Mouse (Mus musculus) embryonic facial prominence, embryonic 14.5 days (tissue): Measurements from ENCODE around the gene Trpc6. TPM values are rescaled to one million over a fixed set of nuclear protein-coding genes. Genes with fewer than 3 reads are reported as not detected.

ENCODE experiments used
- ATAC-seq: fragments of 200-750 bp; cut with Nextera tagmentation; 2 replicates; pipeline ENCODE4 v1.8.0; 2017; ENCODE audit warnings: low read depth, moderate number of reproducible peaks, moderate TSS enrichment
- DNase-seq: peaks from one replicate; pipeline ENCODE4 v3.0.0-alpha.2; 2015; ENCODE audit warnings: low spot score
- H3K27ac ChIP-seq: fragments of 300-500 bp; sonication (generic); replicated peaks from 2 replicates; pipeline ENCODE4 v1.5.1; 2014; ENCODE audit warnings: low read depth, mild to moderate bottlenecking, low read length, moderate library complexity
- H3K27me3 ChIP-seq: fragments of 300-500 bp; sonication (generic); replicated peaks from 2 replicates; pipeline ENCODE4 v1.6.1; 2014; ENCODE audit warnings: low read length; ENCODE audit not compliant: control insufficient read depth, insufficient read depth
- H3K36me3 ChIP-seq: fragments of 300-500 bp; sonication (generic); 2 replicates; pipeline ENCODE4 v1.6.1; 2014; ENCODE audit warnings: low read length, mixed read lengths; ENCODE audit not compliant: control insufficient read depth, insufficient read depth
- H3K4me1 ChIP-seq: fragments of 300-500 bp; sonication (generic); 2 replicates; pipeline ENCODE4 v1.6.1; 2014; ENCODE audit warnings: antibody characterized with exemption, low read length; ENCODE audit not compliant: control insufficient read depth, insufficient read depth
- H3K4me2 ChIP-seq: fragments of 300-500 bp; sonication (generic); 2 replicates; pipeline ENCODE4 v1.6.1; 2014; ENCODE audit warnings: low read depth, mild to moderate bottlenecking, low read length, moderate library complexity, mixed read lengths
- H3K4me3 ChIP-seq: fragments of 300-500 bp; sonication (generic); 2 replicates; pipeline ENCODE4 v1.5.1; 2014; ENCODE audit warnings: low read depth, mild to moderate bottlenecking, low read length
- H3K9ac ChIP-seq: fragments of 300-500 bp; sonication (generic); 2 replicates; pipeline ENCODE4 v1.6.1; 2014; ENCODE audit warnings: low read depth, mild to moderate bottlenecking, low read length, moderate library complexity, mixed read lengths
- H3K9me3 ChIP-seq: fragments of 300-500 bp; sonication (generic); 2 replicates; pipeline ENCODE4 v1.6.1; 2016; ENCODE audit warnings: low read length; ENCODE audit not compliant: control insufficient read depth
- WGBS: fragments of 180-500 bp; shearing (Covaris S2); extraction: QIAGEN DNeasy Blood & Tissue Kit; methylation state at CpG from one replicate; pipeline ENCODE4 v1.1.7; 2014; 5-methylcytosine and 5-hydroxymethylcytosine counted together
- polyA plus RNA-seq: library from polyadenylated mRNA; unstranded; fragments of >200 nt; fragmentation: Nextera tagmentation; extraction: Ambion mirVana; gene quantifications from 2 replicates; pipeline ENCODE4 v1.2.1, GENCODE M21; 2014

Gene Trpc6
- polyA plus RNA-seq, 1 experiment from 2014 or later, result 0.89 TPM

DNA sequence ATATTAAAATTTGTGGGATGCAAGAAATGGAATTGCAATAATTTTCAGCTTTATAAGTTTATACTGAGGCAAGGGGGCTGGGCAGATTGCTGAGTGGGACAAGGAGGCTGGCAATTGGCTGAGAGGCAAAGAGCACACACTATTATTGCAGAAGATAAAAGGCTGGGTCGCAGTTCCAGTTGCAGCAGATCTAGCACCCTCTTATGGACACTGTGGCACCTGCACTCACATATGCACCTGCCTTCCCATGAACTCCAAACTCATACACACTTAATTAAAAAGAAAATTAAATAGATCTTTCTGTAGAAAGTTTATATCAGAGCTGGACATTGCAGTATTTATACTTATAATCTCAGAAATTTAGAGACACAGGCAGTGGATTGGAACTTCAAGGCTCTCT is 175.1 kb downstream of the Trpc6 start:
- Histone ChIP-seq H3K9ac (no peak overlapping the region), H3K27ac (no peak overlapping the region), H3K4me1 (no peaks in the 10 kb centered on the region), H3K4me2 (no peak overlapping the region), H3K9me3 (no peaks in the 10 kb centered on the region), H3K4me3 (no peak overlapping the region), H3K27me3 (no peaks in the 10 kb centered on the region), H3K36me3 (no peaks in the 10 kb centered on the region)
- DNase-seq (no peak), ATAC-seq (no peak)
- WGBS, result 71% methylated on average over 1 of the region's 1 CpGs

DNA sequence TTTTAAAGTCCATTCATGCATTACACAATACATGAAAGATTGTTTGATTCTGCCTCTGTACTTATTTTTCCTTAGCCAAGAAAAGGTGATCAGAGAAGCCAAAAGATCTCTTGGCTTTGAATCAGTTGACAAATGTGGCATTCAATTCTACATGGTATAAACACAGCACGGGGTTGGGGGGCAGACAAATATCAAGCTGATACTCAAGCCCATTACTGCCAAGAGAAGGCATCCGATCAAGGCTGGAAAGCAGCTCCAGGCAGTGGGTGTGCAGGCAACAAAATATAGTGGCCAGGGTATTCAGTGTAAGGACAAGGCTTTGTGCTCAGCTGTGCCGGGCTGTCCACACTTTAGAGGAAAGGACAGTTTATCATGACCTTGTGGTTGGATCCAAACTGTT is 185.1 kb downstream of the Trpc6 start:
- WGBS, result 85% methylated on average over 3 of the region's 3 CpGs
- no peak for ATAC-seq
- H3K36me3 ChIP-seq, result no peaks in the 10 kb centered on the region
- H3K27ac ChIP-seq, result no peak overlapping the region
- H3K4me2 ChIP-seq, result no peak overlapping the region
- H3K27me3 ChIP-seq, result no peaks in the 10 kb centered on the region
- H3K4me3 ChIP-seq, result no peak overlapping the region
- no peak for DNase-seq
- no peak overlapping the region for H3K9ac ChIP-seq
- no peaks in the 10 kb centered on the region for H3K9me3 ChIP-seq
- H3K4me1 ChIP-seq, result no peaks in the 10 kb centered on the region
